Mouse (Mus musculus) C2C12 (cell line): ENCODE measurements at regions not wholly inside any gene's neighbourhood (a gene's known extent, or its start where the extent isn't known, plus 50 kb on each side); places are given as distances from the start of the nearest gene placed in this dataset.

Source experiments
- H3K27me3 ChIP-seq: one replicate; pipeline ENCODE4 v1.6.1; 2011; ENCODE audit not compliant: control insufficient read depth, insufficient read depth, insufficient read length
- H3K36me3 ChIP-seq: one replicate; pipeline ENCODE4 v1.6.1; 2011; ENCODE audit not compliant: control insufficient read depth, insufficient read depth
- H3K4me3 ChIP-seq: one replicate; pipeline ENCODE4 v1.5.1; 2011; ENCODE audit warnings: mild to moderate bottlenecking, control low read depth; ENCODE audit not compliant: poor library complexity, insufficient read depth, severe bottlenecking
- H3K79me2 ChIP-seq: one replicate; pipeline ENCODE4 v1.6.1; 2011; ENCODE audit not compliant: control insufficient read depth, insufficient read depth
- H3K79me3 ChIP-seq: one replicate; pipeline ENCODE4 v1.6.1; 2011; ENCODE audit warnings: low read depth, control low read depth
- H3ac ChIP-seq: one replicate; pipeline ENCODE3; 2011; ENCODE audit warnings: low read depth; ENCODE audit not compliant: control insufficient read depth, insufficient read length
- CEBPB ChIP-seq: IDR thresholded peaks from one replicate; pipeline ENCODE4 v1.6.1; 2011; ENCODE audit warnings: low read depth, mild to moderate bottlenecking, control low read depth, moderate library complexity
- CTCF ChIP-seq: IDR thresholded peaks from one replicate; pipeline ENCODE4 v1.5.1; 2011; ENCODE audit not compliant: control insufficient read depth, insufficient read depth, insufficient read length
- FOSL1 ChIP-seq: IDR thresholded peaks from one replicate; pipeline ENCODE4 v1.8.0; 2011; ENCODE audit warnings: mild to moderate bottlenecking, low read length; ENCODE audit not compliant: poor library complexity, insufficient read depth, severe bottlenecking
- MAX ChIP-seq: IDR thresholded peaks from one replicate; pipeline ENCODE4 v1.6.1; 2011; ENCODE audit warnings: mild to moderate bottlenecking, control low read depth
- MYOD1 ChIP-seq: IDR thresholded peaks from one replicate; pipeline ENCODE4 v1.6.1; 2011; ENCODE audit warnings: low read depth; ENCODE audit not compliant: control insufficient read depth, insufficient read length
- MYOG ChIP-seq: IDR thresholded peaks from one replicate; pipeline ENCODE4 v1.6.1; 2011; ENCODE audit not compliant: control insufficient read depth, insufficient read length; ENCODE audit errors: extremely low read depth
- USF1 ChIP-seq: IDR thresholded peaks from one replicate; pipeline ENCODE4 v1.6.1; 2011; ENCODE audit warnings: low read depth, mild to moderate bottlenecking, control low read depth, moderate library complexity

- Histone ChIP-seq H3ac (no peak overlapping the region), H3K36me3 (no peaks in the 10 kb centered on the region), H3K4me3 (no peak overlapping the region), H3K79me2 (no peaks in the 10 kb centered on the region), H3K27me3 (peaks cover 25% of the 10 kb centered on the region), H3K79me3 (no peaks in the 10 kb centered on the region)
- no peak for TF ChIP-seq MAX
- no peak for TF ChIP-seq USF1
- TF ChIP-seq FOSL1 = no peak
- TF ChIP-seq MYOG = no peak
- TF ChIP-seq CEBPB = no peak
- TF ChIP-seq CTCF = no peak
- TF ChIP-seq MYOD1 = no peak
These were observed 128.9 kb downstream of the Cd24a start for GRCm38 (mm10) chr10:43707011-43707410.

DNA sequence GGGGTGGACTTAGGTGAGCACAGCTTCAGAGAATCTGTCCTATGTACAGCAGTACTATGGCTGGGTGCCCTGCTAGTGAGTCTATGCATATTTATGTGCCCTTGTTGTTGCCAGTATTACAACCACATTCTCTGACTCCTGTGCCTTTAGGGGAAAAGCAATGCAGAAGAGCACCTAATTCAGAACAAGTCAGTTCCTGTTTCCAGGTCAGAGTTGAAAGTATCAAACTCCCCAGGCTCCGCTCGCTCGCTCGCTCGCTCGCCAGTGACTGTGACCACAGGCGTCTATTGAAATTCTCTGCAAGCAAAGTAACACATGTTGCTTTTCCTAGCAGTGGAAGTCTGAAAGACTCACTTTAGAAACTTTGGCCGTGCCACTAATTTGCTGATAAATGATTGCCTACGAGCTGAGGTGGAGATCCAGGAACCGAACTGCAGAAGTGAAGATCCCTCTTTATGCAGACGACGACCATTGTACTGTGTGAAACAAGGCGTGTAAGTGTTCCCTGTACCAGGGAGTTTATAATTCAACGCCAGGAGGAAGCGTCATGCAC, 129.8 kb downstream of the Cd24a start:
- H3K36me3 ChIP-seq = no peaks in the 10 kb centered on the region
- H3ac ChIP-seq = no peak overlapping the region
- H3K79me2 ChIP-seq = no peaks in the 10 kb centered on the region
- no peaks in the 10 kb centered on the region for H3K79me3 ChIP-seq
- TF ChIP-seq MYOG = no peak
- TF ChIP-seq FOSL1 = no peak
- no peak for TF ChIP-seq CTCF
- no peak for TF ChIP-seq USF1
- TF ChIP-seq MYOD1 = no peak
- TF ChIP-seq MAX = no peak
- no peak for TF ChIP-seq CEBPB
- peaks cover 25% of the 10 kb centered on the region for H3K27me3 ChIP-seq
- H3K4me3 ChIP-seq = no peak overlapping the region

DNA sequence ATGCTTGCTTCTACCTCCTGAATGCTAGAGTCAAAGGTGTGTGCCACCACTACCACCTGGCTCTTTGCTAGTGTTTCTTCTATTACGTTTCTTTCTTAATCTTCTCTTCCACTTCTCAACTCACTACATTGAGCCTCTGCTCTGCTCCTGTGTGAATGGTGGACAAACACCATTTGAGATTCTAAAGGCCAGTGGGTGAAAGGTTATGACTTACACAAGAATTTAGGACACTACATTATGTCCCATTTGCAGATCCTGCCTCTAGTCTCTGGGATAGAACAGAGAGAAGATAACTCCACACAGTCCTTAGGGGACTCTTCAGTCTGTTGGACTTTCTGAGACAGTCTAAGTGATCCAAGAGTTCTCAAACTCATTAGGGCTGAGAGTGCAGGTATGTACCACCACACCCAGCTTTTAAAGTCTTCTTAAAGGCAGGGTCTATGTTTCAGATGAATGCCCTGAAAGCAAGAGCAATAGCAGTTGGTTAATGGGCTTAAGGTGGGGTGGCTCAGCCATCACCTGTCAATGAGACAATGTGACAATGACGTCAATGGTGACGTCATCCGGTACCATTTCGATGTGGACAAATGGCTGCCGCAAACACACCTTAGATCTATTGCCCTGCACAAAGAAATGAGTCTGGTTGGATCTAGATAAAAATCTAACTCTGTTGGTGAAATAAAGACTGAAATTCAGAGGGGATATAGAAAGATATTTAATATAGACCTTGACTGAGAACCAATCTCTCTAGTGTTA, 131.4 kb downstream of the Cd24a start:
- H3K4me3 ChIP-seq = no peak overlapping the region
- peaks cover 25% of the 10 kb centered on the region for H3K27me3 ChIP-seq
- no peaks in the 10 kb centered on the region for H3K79me2 ChIP-seq
- no peak for TF ChIP-seq MYOG
- TF ChIP-seq CTCF = no peak
- no peak for TF ChIP-seq CEBPB
- TF ChIP-seq MAX = no peak
- no peak for TF ChIP-seq MYOD1
- no peak for TF ChIP-seq FOSL1
- no peak for TF ChIP-seq USF1
- no peaks in the 10 kb centered on the region for H3K79me3 ChIP-seq
- H3ac ChIP-seq = no peak overlapping the region
- no peaks in the 10 kb centered on the region for H3K36me3 ChIP-seq

DNA sequence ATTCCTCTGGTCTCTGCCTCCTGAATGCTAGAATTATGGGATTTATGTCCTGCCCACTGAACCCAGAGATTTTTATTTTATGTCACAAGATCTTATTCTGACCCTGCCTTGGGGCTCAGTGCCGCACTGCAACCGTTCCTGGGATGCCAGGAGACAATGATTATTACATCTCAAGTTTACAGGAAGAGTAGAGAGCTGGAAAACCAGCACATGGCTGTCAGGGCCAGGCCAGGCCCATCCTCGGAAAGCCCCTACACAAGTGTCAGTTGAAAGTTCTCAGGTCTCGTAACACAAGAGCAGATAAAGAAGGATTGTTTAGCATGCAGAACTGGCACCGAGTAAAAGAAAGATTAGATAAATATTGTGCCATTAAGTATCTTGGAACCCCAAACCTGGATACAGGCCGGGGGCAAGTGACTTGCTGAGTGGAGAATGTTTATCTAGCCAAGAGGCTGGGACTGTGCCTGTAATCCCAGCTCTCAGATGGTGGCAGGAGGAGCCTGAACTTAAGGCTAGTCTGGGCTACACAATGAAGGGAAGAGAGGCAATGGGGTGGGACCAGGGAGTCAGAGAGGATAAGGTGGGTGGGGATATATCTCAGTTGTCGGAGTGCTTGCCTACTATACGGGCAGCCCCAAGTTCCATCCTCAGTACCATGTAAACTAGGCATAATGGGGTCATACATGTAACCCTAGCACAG, 132.3 kb downstream of the Cd24a start:
- no peaks in the 10 kb centered on the region for H3K79me3 ChIP-seq
- no peaks in the 10 kb centered on the region for H3K79me2 ChIP-seq
- no peak overlapping the region for H3ac ChIP-seq
- H3K27me3 ChIP-seq = peaks cover 24% of the 10 kb centered on the region
- TF ChIP-seq CEBPB = no peak
- TF ChIP-seq MYOD1 = no peak
- no peak for TF ChIP-seq USF1
- no peak for TF ChIP-seq MAX
- no peak for TF ChIP-seq FOSL1
- no peak for TF ChIP-seq CTCF
- TF ChIP-seq MYOG = no peak
- H3K4me3 ChIP-seq = no peak overlapping the region
- no peaks in the 10 kb centered on the region for H3K36me3 ChIP-seq

- Histone ChIP-seq H3K27me3 (peaks cover 19% of the 10 kb centered on the region), H3K4me3 (no peak overlapping the region), H3K79me2 (no peaks in the 10 kb centered on the region), H3K36me3 (no peaks in the 10 kb centered on the region), H3K79me3 (no peaks in the 10 kb centered on the region), H3ac (no peak overlapping the region)
- TF ChIP-seq MYOD1 (no peak), MAX (no peak), FOSL1 (no peak), MYOG (no peak), CEBPB (no peak), USF1 (no peak), CTCF (no peak)
These were observed 132.8 kb downstream of the Cd24a start for GRCm38 (mm10) chr10:43710886-43711256.

GRCm38 (mm10) chr10:43712657-43713056, 134.6 kb downstream of the Cd24a start:
- Histone ChIP-seq H3K79me3 (no peaks in the 10 kb centered on the region), H3K27me3 (peaks cover 7% of the 10 kb centered on the region), H3K36me3 (no peaks in the 10 kb centered on the region), H3ac (no peak overlapping the region), H3K4me3 (no peak overlapping the region), H3K79me2 (no peaks in the 10 kb centered on the region)
- no peak for TF ChIP-seq MAX
- TF ChIP-seq MYOG = no peak
- TF ChIP-seq CTCF = no peak
- no peak for TF ChIP-seq USF1
- TF ChIP-seq MYOD1 = no peak
- no peak for TF ChIP-seq FOSL1
- TF ChIP-seq CEBPB = no peak
